Mouse (Mus musculus) intestine, embryonic 14.5 days (tissue): ENCODE results near the gene Evc. TPM values are rescaled to one million over a fixed set of nuclear protein-coding genes. Genes with fewer than 3 reads are reported as not detected.

Experiments used
- ATAC-seq: fragments of 200-750 bp; cut with Nextera tagmentation; replicated peaks from 2 replicates; pipeline ENCODE4 v1.8.0; 2017; ENCODE audit warnings: low read depth, moderate number of reproducible peaks, moderate TSS enrichment, moderate library complexity; ENCODE audit not compliant: low FRiP score, low TSS enrichment
- DNase-seq: peaks from one replicate; pipeline ENCODE4 v3.0.0-alpha.2; 2018; ENCODE audit warnings: low spot score
- H3K27ac ChIP-seq: fragments of 300-500 bp; sonication (generic); 2 replicates; pipeline ENCODE4 v1.5.1; 2014; ENCODE audit warnings: low read depth, mild to moderate bottlenecking, control low read depth
- H3K27me3 ChIP-seq: fragments of 300-500 bp; sonication (generic); replicated peaks from 2 replicates; pipeline ENCODE4 v1.6.1; 2014; ENCODE audit warnings: low read length, control low read depth; ENCODE audit not compliant: control insufficient read depth, insufficient read depth
- H3K36me3 ChIP-seq: fragments of 300-500 bp; sonication (generic); 2 replicates; pipeline ENCODE4 v1.6.1; 2014; ENCODE audit warnings: low read length, control low read depth; ENCODE audit not compliant: control insufficient read depth, insufficient read depth
- H3K4me1 ChIP-seq: fragments of 300-500 bp; sonication (generic); replicated peaks from 2 replicates; pipeline ENCODE4 v1.6.1; 2014; ENCODE audit warnings: low read length, control low read depth, mixed read lengths; ENCODE audit not compliant: control insufficient read depth, insufficient read depth
- H3K4me2 ChIP-seq: fragments of 300-500 bp; sonication (generic); 2 replicates; pipeline ENCODE4 v1.6.1; 2014; ENCODE audit warnings: low read length
- H3K4me3 ChIP-seq: fragments of 300-500 bp; sonication (generic); 2 replicates; pipeline ENCODE4 v1.5.1; 2014; ENCODE audit warnings: low read depth, low read length, control low read depth, mixed read lengths
- H3K9ac ChIP-seq: fragments of 300-500 bp; sonication (generic); 2 replicates; pipeline ENCODE4 v1.6.1; 2014; ENCODE audit warnings: mild to moderate bottlenecking, low read length
- H3K9me3 ChIP-seq: fragments of 300-500 bp; sonication (generic); 2 replicates; pipeline ENCODE4 v1.6.1; 2016; ENCODE audit warnings: low read length, control low read depth; ENCODE audit not compliant: control insufficient read depth
- WGBS: fragments of 180-500 bp; shearing (Covaris S2); extraction: QIAGEN DNeasy Blood & Tissue Kit; methylation state at CpG from one replicate; pipeline ENCODE4 v1.1.7; 2014; 5-methylcytosine and 5-hydroxymethylcytosine counted together
- polyA plus RNA-seq: library from polyadenylated mRNA; unstranded; fragments of >200 nt; fragmentation: Nextera tagmentation; extraction: Ambion mirVana; gene quantifications from 2 replicates; pipeline ENCODE4 v1.2.1, GENCODE M21; 2014

Gene Evc
- polyA plus RNA-seq, 1 experiment from 2014 or later, result 14.3 TPM

DNA sequence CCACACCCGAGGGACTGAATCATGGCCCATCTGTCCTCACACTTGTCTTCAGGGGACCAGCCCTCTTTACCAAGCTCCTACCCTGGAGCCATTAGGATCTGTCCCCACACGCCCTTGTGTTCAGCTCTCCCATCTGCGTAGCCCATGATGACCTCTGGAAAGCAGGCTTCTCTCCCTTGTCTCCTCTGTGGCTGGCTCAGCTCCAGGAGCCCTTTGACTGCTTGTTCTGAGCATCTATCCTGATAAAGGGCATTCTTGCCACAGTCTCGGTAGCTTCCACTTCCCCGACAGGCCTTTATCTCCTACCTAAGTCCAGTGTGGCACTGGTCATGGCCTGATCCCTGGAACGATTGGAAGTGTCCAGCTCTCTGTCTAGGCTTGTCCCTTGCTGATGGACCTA, 10.0 kb downstream of the Evc start:
- H3K9ac ChIP-seq, result no peak overlapping the region
- H3K36me3 ChIP-seq, result peaks cover 54% of the 10 kb centered on the region
- H3K9me3 ChIP-seq, result no peaks in the 10 kb centered on the region
- WGBS, result 83% methylated on average over 6 of the region's 6 CpGs
- ATAC-seq (no peak), DNase-seq (no peak)
- H3K4me2 ChIP-seq, result no peak overlapping the region
- no peak overlapping the region for H3K27ac ChIP-seq
- H3K27me3 ChIP-seq, result no peaks in the 10 kb centered on the region
- no peaks in the 10 kb centered on the region for H3K4me1 ChIP-seq
- H3K4me3 ChIP-seq, result no peak overlapping the region

DNA sequence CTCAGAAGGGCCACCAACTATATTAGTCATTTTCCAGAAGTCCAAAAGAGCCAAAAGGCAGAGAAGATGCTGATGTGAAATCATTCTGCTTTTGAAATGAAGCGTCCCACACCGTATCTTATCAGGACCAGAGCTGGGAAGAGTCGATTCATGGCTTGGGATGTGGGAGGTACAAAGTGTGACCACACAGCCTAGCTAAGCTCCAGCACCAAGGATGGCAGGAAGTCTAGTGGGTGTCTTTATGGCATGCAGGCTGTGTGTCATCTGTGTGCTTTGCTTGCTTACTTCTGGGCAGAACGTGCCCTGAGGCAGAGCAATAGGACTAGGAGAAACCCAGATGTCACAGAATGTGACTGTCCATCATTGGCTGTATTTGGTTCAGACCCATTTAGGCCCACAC, 15.9 kb downstream of the Evc start:
- WGBS, result 85% methylated on average over 4 of the region's 4 CpGs
- ATAC-seq, result no peak
- no peak for DNase-seq
- H3K9ac ChIP-seq, result no peak overlapping the region
- H3K9me3 ChIP-seq, result no peaks in the 10 kb centered on the region
- no peak overlapping the region for H3K4me2 ChIP-seq
- peaks cover 82% of the 10 kb centered on the region for H3K36me3 ChIP-seq
- no peaks in the 10 kb centered on the region for H3K4me1 ChIP-seq
- H3K4me3 ChIP-seq, result no peak overlapping the region
- no peaks in the 10 kb centered on the region for H3K27me3 ChIP-seq
- no peak overlapping the region for H3K27ac ChIP-seq

DNA sequence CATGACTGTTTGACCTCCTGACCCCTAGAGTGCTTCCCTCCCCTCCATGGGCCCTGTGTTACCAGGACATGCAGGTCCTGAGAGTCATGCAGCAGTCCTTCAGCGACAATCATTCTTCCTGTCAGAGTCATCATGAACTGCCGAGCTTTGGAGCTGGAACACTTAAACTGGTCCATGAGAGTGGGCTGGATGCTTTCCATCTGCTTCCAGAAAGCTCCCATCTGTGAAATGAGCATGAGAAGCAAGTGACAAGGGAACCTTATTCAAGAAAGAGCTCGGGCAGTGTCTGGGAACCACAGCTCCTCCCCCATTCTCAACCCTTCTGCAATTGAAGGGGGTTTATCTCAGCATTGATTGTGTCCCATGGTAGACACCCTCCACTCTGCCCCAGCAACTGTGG, 16.5 kb downstream of the Evc start:
- Histone ChIP-seq H3K4me2 (no peak overlapping the region), H3K9ac (no peak overlapping the region), H3K4me1 (no peaks in the 10 kb centered on the region), H3K27ac (no peak overlapping the region), H3K9me3 (peaks cover under 1% of the 10 kb centered on the region; the same call in 1 of the 2 replicates), H3K4me3 (no peak overlapping the region), H3K27me3 (no peaks in the 10 kb centered on the region), H3K36me3 (peaks cover 82% of the 10 kb centered on the region)
- no peak for DNase-seq
- no peak for ATAC-seq
- 68% methylated on average over 3 of the region's 3 CpGs for WGBS

DNA sequence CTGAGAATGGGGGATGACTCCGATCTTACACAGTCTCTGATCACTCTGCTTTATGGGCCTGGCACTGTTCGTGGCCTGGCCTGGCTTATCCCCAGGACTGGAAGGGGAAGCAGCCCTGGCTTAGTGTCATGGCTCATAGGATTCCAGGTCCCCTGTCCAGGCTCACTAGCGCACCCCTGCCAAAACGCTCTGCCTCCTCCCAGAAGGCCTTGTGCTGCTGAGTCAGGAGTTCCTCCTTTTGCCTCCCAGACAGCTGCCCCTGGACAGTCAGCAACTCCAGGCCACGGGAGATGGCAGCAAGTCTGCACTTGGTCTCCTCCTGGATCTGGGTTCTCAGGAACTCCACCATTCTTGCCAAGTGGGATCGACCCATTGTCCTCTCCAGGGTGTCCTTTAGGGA, 18.0 kb downstream of the Evc start:
- H3K9me3 ChIP-seq, result peaks cover 5% of the 10 kb centered on the region; the same call in 1 of the 2 replicates
- H3K4me3 ChIP-seq, result no peak overlapping the region
- H3K4me1 ChIP-seq, result no peaks in the 10 kb centered on the region
- ATAC-seq (no peak), DNase-seq (no peak)
- H3K9ac ChIP-seq, result no peak overlapping the region
- peaks cover 84% of the 10 kb centered on the region for H3K36me3 ChIP-seq
- H3K4me2 ChIP-seq, result no peak overlapping the region
- 85% methylated on average over 6 of the region's 6 CpGs for WGBS
- no peak overlapping the region for H3K27ac ChIP-seq
- H3K27me3 ChIP-seq, result no peaks in the 10 kb centered on the region

DNA sequence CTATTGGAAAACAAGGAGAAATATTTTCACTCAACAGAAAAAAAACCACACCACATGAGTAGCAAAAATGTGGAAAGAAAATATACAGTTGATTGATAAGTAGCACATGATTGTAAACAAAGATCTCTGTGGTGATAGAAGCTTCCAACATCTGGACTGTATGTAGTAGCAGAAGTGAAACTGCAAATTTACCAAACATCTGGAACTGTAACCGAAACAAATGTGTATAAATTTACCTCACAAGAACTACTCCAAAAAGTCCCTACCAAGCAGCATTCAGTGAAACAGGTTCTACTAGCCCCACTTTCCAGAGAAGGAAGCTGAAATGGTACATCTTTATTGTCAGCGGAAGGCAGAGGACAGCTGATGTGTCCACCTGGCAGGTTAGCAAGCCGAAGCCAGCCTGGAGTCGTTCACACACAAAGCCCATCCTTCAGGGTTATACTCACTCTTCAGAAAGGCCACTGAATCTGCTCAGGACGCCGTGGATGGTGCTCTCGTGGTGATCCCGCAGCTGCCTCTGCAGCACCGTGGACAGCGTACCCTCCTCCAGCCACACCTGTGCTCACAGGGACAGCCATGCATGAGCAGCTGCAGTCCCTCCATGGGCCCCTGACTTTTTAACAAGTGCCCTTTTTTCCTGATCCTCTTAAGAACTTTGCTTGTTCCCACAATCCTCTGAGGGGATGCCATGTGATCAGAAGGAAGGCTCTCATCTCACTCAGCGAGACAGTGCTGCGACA, 23.5 kb downstream of the Evc start:
- Histone ChIP-seq H3K4me2 (no peak overlapping the region), H3K4me1 (no peaks in the 10 kb centered on the region), H3K36me3 (peaks cover 55% of the 10 kb centered on the region), H3K9me3 (peaks cover 5% of the 10 kb centered on the region; the same call in 1 of the 2 replicates), H3K27me3 (no peaks in the 10 kb centered on the region), H3K27ac (no peak overlapping the region), H3K9ac (no peak overlapping the region), H3K4me3 (no peak overlapping the region)
- 81% methylated on average over 12 of the region's 12 CpGs for WGBS
- ATAC-seq (no peak), DNase-seq (no peak)

DNA sequence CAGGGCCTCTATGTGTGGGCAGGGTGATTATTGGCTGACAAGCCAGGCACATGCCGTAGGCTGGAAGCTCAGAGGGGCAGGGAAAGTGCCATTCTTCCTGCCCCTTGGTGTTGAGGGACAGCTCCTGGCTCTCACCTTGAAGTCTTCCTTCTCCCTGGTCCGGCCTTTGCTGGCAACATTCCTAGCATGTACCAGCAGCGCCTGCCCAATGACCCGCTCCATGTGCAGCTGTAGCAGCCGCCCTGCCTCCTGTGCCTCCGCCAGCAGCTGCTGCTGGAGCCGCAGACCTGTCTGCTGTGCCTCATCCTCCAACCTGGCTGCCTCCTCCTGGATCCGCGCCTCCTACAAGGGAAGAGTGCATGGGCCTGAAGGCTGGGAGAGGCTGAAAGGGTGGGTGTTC, 26.7 kb downstream of the Evc start:
- ATAC-seq, result no peak
- no peaks in the 10 kb centered on the region for H3K27me3 ChIP-seq
- 80% methylated on average over 9 of the region's 9 CpGs for WGBS

DNA sequence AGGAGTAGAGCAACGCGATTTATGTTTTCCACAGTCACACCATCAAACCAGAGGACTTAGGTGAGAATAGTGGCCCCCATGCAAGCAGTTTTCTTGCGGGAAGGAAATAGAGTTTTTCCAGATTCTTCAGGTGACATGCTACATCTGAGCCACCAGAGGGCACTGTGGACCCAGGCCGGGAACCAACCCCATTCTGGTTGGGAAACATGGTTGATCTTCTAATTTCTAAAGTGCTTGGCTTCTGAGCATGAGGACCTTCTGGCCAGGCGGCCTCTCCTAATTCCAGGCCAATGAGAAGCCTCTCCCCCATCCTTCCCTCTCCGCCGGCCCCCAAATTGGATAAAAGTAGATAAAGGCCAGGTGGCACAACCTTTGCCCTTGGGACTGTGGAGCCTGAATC, 38.3 kb downstream of the Evc start:
- Histone ChIP-seq H3K4me2 (no peak overlapping the region), H3K27me3 (no peaks in the 10 kb centered on the region), H3K4me3 (no peak overlapping the region), H3K4me1 (no peaks in the 10 kb centered on the region), H3K36me3 (peaks cover 14% of the 10 kb centered on the region; the same call in 1 of the 2 replicates), H3K9me3 (no peaks in the 10 kb centered on the region), H3K27ac (no peak overlapping the region), H3K9ac (no peak overlapping the region)
- ATAC-seq (no peak), DNase-seq (peak; percentile 72)
- 22% methylated on average over 7 of the region's 7 CpGs for WGBS

More for the DNA sequence above, 26.7 kb downstream of the Evc start:
- no peak for DNase-seq
- Histone ChIP-seq H3K9me3 (peaks cover 3% of the 10 kb centered on the region; the same call in 1 of the 2 replicates), H3K4me3 (no peak overlapping the region), H3K4me2 (no peak overlapping the region), H3K27ac (no peak overlapping the region), H3K4me1 (no peaks in the 10 kb centered on the region), H3K9ac (no peak overlapping the region), H3K36me3 (peaks cover 28% of the 10 kb centered on the region)

DNA sequence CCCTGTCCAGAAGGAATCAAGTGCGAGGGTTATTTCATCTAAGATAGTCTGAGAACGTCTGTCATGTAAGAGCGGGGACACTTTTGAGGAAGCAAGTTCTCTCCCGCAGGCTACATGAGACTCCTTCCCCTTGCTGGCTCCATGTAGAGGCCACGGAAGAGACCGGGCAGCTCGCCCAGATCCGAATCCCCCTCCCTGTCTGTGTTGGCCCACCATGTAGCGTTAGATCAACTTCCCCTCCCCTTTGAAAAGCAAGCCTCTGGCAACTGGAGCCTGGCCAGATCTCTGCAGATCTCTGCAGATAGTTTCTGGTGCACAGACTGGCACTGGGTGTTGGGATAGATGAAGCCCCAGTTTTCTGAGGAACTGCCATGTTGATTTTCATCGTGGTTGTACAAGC, 40.0 kb downstream of the Evc start:
- Histone ChIP-seq H3K9ac (no peak overlapping the region), H3K4me3 (no peak overlapping the region), H3K36me3 (peaks cover 8% of the 10 kb centered on the region; the same call in 1 of the 2 replicates), H3K4me2 (no peak overlapping the region), H3K27me3 (no peaks in the 10 kb centered on the region), H3K27ac (no peak overlapping the region), H3K9me3 (no peaks in the 10 kb centered on the region), H3K4me1 (no peaks in the 10 kb centered on the region)
- WGBS, result 71% methylated on average over 10 of the region's 10 CpGs
- DNase-seq, result no peak
- ATAC-seq, result no peak

DNA sequence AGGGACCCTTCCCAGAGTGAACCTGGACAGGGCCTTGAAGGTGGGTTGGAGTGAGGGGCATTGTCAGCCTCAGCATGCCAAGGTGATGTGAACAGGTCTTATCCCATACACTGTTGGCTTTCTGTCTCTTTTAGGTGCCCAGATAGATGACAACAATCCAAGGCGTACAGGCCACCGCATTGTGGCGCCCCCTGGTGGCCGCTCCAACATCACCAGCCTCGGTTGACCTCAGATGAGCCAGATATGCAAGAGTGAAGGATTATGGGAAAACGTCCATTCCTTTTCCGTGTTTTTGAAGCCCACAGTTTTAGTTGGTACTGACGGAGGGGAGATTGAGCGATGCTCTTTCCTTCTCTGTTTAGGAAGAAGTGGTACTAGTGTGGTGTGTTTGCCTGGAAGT, 45.7 kb downstream of the Evc start:
- H3K27me3 ChIP-seq, result no peaks in the 10 kb centered on the region
- WGBS, result 65% methylated on average over 9 of the region's 9 CpGs
- H3K9ac ChIP-seq, result no peak overlapping the region
- no peaks in the 10 kb centered on the region for H3K36me3 ChIP-seq
- H3K4me3 ChIP-seq, result no peak overlapping the region
- no peak overlapping the region for H3K27ac ChIP-seq
- no peaks in the 10 kb centered on the region for H3K4me1 ChIP-seq
- H3K4me2 ChIP-seq, result no peak overlapping the region
- no peaks in the 10 kb centered on the region for H3K9me3 ChIP-seq
- ATAC-seq (no peak), DNase-seq (no peak)
